Mouse (Mus musculus): ENCODE data around the gene L3mbtl2.
A peak's percentile ranks its signal among the peaks of the same experiment; 100 is the strongest.

DNA sequence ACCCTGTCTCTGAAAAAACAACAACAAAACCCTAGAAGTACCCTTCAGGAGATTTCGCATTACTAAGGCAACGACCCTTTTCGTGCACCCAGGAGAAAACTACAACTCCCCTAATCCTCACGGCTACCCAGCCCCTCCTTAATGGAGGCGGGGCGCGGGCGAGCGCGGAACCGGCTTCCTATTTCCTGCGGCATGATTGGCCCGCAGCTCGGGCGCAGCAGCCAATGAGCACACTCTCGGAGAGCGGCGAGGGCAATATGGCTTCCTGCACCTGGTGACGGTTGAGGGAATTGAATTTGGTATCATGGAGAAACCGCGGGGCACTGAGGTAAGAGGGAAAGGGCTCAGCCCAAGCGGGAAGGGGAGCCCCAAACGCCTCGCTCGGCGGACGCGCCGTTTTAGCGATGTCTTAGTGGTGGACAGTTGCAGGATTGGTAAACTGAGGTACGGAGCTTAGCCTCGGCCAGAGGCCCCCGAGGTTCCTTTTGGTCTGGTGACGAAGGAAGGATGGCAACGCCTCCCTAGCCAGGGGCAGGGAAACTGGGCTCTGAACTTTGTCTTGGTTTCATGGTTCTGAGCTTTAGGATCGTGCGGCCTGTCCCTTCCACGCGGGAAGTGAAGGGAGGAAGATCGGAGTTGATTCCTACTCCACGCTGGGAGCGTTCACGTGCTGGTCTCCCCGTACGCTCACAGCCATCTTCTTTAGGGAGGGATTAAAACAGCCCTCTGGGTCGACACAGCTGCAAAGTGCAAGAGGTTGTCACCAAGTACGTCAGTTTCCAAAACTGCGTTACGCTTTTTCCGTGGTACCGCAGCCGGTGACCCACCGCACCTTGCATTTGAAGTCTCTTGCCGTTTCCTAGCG is at the start of gene L3mbtl2:
- TF ChIP-seq MYOD1 (IDR thresholded peaks at IDR 0.05; ENCODE audit: control insufficient read depth, insufficient read length, low read depth) (no peak), CTCF (IDR thresholded peaks at IDR 0.05; ENCODE audit: control insufficient read depth, insufficient read depth, insufficient read length) (no peak), MAX (IDR thresholded peaks at IDR 0.05) (peak; percentile 57), CEBPB (IDR thresholded peaks at IDR 0.05; ENCODE audit: low read depth) (no peak), MYOG (IDR thresholded peaks at IDR 0.05; ENCODE audit: control insufficient read depth, extremely low read depth, insufficient read length) (no peak), USF1 (IDR thresholded peaks at IDR 0.05; ENCODE audit: low read depth) (peak; percentile 21)

All from C2C12 (cell line).